Mouse (Mus musculus): Measurements from ENCODE around the gene Fhl5. TPM values are rescaled to one million over a fixed set of nuclear protein-coding genes. Genes with fewer than 3 reads are reported as not detected.

Fhl5 gene
- polyA plus RNA-seq, 1 experiment from 2014 or later: not detected

GRCm38 (mm10) chr4:25227527-25227926, 15.1 kb downstream of the Fhl5 start:
- peaks cover under 1% of the 10 kb centered on the region; the same call in 1 of the 2 replicates for H3K4me1 ChIP-seq (replicated peaks)
- H3K27ac ChIP-seq: no peak overlapping the region
- ATAC-seq (ENCODE audit: low read depth) (no peak), DNase-seq (no peak)
- H3K4me2 ChIP-seq: no peak overlapping the region
- WGBS (ENCODE audit: insufficient replicate concordance): 14% methylated on average over 1 of the region's 1 CpGs
- no peaks in the 10 kb centered on the region for H3K36me3 ChIP-seq
- H3K27me3 ChIP-seq: no peaks in the 10 kb centered on the region
- H3K9me3 ChIP-seq (replicated peaks): no peaks in the 10 kb centered on the region
- no peak overlapping the region for H3K9ac ChIP-seq
- no peak overlapping the region for H3K4me3 ChIP-seq (replicated peaks)

- Histone ChIP-seq H3K4me1 (replicated peaks) (no peaks in the 10 kb centered on the region), H3K9ac (no peak overlapping the region), H3K27ac (no peak overlapping the region), H3K36me3 (no peaks in the 10 kb centered on the region), H3K4me3 (replicated peaks) (no peak overlapping the region), H3K27me3 (no peaks in the 10 kb centered on the region), H3K9me3 (replicated peaks) (no peaks in the 10 kb centered on the region), H3K4me2 (no peak overlapping the region)
- DNase-seq (no peak), ATAC-seq (ENCODE audit: low read depth) (no peak)
Measured at GRCm38 (mm10) chr4:25221927-25222326, 20.7 kb downstream of the Fhl5 start.

GRCm38 (mm10) chr4:25213451-25213850, 29.2 kb downstream of the Fhl5 start:
- no peaks in the 10 kb centered on the region for H3K9me3 ChIP-seq (replicated peaks)
- no peak overlapping the region for H3K9ac ChIP-seq
- H3K27me3 ChIP-seq: no peaks in the 10 kb centered on the region
- DNase-seq: no peak
- no peak for ATAC-seq (ENCODE audit: low read depth)
- H3K4me3 ChIP-seq (replicated peaks): no peak overlapping the region
- 43% methylated on average over 5 of the region's 5 CpGs for WGBS (ENCODE audit: insufficient replicate concordance)
- no peak overlapping the region for H3K4me2 ChIP-seq
- no peaks in the 10 kb centered on the region for H3K36me3 ChIP-seq
- H3K27ac ChIP-seq: no peak overlapping the region
- H3K4me1 ChIP-seq (replicated peaks): no peaks in the 10 kb centered on the region

DNA sequence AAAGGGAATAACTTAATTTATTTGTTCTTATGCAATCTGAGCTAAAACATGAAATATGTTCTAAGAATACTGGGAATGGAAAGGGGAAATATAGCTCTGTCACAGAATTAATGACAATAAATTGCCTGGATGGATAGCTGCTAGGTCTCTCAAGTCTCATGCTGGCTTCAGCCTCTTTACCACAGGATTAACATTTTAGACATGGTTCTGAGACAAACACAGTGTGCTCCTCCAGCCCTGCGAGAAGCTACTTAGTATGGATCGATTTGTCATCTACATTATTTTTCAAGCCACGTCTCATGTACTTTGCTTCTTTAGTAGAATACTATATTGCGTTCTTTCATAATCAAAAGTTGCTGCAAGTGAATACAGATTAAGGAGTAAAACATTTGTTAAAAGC, 36.5 kb downstream of the Fhl5 start:
- H3K4me2 ChIP-seq: no peak overlapping the region
- DNase-seq: no peak

GRCm38 (mm10) chr4:25197310-25197709, 45.4 kb downstream of the Fhl5 start:
- ATAC-seq (ENCODE audit: low read depth): no peak
- Histone ChIP-seq H3K36me3 (no peaks in the 10 kb centered on the region), H3K4me1 (replicated peaks) (no peaks in the 10 kb centered on the region)

More for the DNA sequence above, 36.5 kb downstream of the Fhl5 start:
- Histone ChIP-seq H3K27ac (no peak overlapping the region), H3K9ac (no peak overlapping the region), H3K4me1 (replicated peaks) (no peaks in the 10 kb centered on the region), H3K9me3 (replicated peaks) (no peaks in the 10 kb centered on the region), H3K36me3 (no peaks in the 10 kb centered on the region), H3K27me3 (no peaks in the 10 kb centered on the region), H3K4me3 (replicated peaks) (no peak overlapping the region)
- WGBS (ENCODE audit: insufficient replicate concordance): 69% methylated on average over 4 of the region's 4 CpGs
- no peak for ATAC-seq (ENCODE audit: low read depth)

GRCm38 (mm10) chr4:25179617-25180208, 63.0 kb downstream of the Fhl5 start:
- 44% methylated on average over 4 of the region's 4 CpGs for WGBS (ENCODE audit: insufficient replicate concordance)
- no peak overlapping the region for H3K9ac ChIP-seq
- ATAC-seq (ENCODE audit: low read depth) (no peak), DNase-seq (no peak)
- no peak overlapping the region for H3K27ac ChIP-seq
- H3K36me3 ChIP-seq: no peaks in the 10 kb centered on the region
- H3K27me3 ChIP-seq: no peaks in the 10 kb centered on the region
- H3K4me2 ChIP-seq: no peak overlapping the region
- H3K4me3 ChIP-seq (replicated peaks): no peak overlapping the region
- H3K9me3 ChIP-seq (replicated peaks): no peaks in the 10 kb centered on the region
- no peaks in the 10 kb centered on the region for H3K4me1 ChIP-seq (replicated peaks)

More at GRCm38 (mm10) chr4:25197310-25197709, 45.4 kb downstream of the Fhl5 start:
- 38% methylated on average over 1 of the region's 1 CpGs for WGBS (ENCODE audit: insufficient replicate concordance)
- no peak overlapping the region for H3K4me2 ChIP-seq
- H3K27ac ChIP-seq: no peak overlapping the region
- no peak overlapping the region for H3K4me3 ChIP-seq (replicated peaks)
- no peak for DNase-seq
- H3K9ac ChIP-seq: no peak overlapping the region
- H3K9me3 ChIP-seq (replicated peaks): no peaks in the 10 kb centered on the region
- H3K27me3 ChIP-seq: no peaks in the 10 kb centered on the region

Other genes with a start within 250 kb of the Fhl5 start
- 19.0 and 19.7 TPM in 2 replicates for gene Ufl1, start 38.9 kb upstream of the Fhl5 start, polyA plus RNA-seq (2015; fragmentation: Nextera tagmentation; extraction: Ambion mirVana)

Measured in liver, embryonic 13.5 days (tissue).